Mouse (Mus musculus) hematopoietic multipotent progenitor cell, adult 10-12 weeks (in vitro differentiated cells): ENCODE data around the gene Zfp978. TPM values are rescaled to one million over a fixed set of nuclear protein-coding genes. Genes with fewer than 3 reads are reported as not detected.

Experiments
- polyA plus RNA-seq: library from polyadenylated mRNA; stranded (reverse); fragments of >175 nt; gene quantifications from 2 replicates; pipeline ENCODE4 v1.2.3, GENCODE M21; 2012; ENCODE audit warnings: low replicate concordance

Gene Zfp978
- polyA plus RNA-seq = not detected in 2 replicates

DNA sequence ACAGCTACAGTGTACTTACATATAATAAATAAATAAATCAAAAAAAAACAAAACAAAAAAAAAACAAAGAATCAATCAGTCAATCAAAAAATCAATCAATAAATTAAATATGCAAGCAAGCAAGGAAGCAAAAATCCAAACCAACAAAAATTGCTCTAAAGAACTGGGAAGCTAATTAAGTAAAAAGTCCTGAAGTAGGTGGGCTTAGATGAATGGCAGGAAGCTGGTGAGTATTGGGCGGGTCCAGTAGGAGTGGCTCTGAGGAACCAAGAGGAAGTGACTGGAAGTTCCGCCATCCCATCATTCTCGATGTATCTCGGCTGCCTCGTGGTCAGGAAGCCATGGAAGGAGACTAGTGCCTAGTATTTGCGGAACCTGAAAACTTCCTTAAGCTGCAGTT lies at the start of gene Zfp978:
TSS of gene Zfp978 (plus strand) at position 301 of the 400 bp plus-strand sequence.

Other genes starting within 250 kb of the Zfp978 start
- 0.57 TPM in 1 of 2 replicates, not detected in the other for gene Zfp991, start 229.3 kb upstream of the Zfp978 start, polyA plus RNA-seq
- gene Zfp988, start 55.6 kb upstream of the Zfp978 start, polyA plus RNA-seq = not detected in 2 replicates
- 0.25 TPM in 1 of 2 replicates, not detected in the other for gene Zfp982, start 131.1 kb downstream of the Zfp978 start, polyA plus RNA-seq
- not detected in 2 replicates for gene Gm16503, start 178.9 kb downstream of the Zfp978 start, polyA plus RNA-seq
- not detected in 2 replicates for gene Zfp985, start 192.0 kb downstream of the Zfp978 start, polyA plus RNA-seq